Mouse (Mus musculus) left cerebral cortex, adult 8-10 months (tissue): ENCODE results near the gene Entpd2. TPM values are rescaled to one million over a fixed set of nuclear protein-coding genes. Genes with fewer than 3 reads are reported as not detected.
A peak's percentile ranks its signal among the peaks of the same experiment; 100 is the strongest.

Experiments
- DNase-seq, 2 experiments: peaks; one replicate each; pipeline ENCODE4 v3.0.0; 2022; ENCODE audit warnings: low spot score in 2 of 2
- total RNA-seq, 4 experiments: library from RNA; stranded (reverse); gene quantifications; 2 replicates each; pipeline ENCODE4 v1.2.4; 2022

Gene Entpd2
- total RNA-seq = 10 to 100 TPM; 13.1 to 17.5 (median 16.2) TPM

- no peak for DNase-seq
Measured at GRCm38 (mm10) chr2:25395721-25396596, at the start of gene Entpd2. Gene Entpd2 (plus strand): TSS chr2:25395874.

- no peak for DNase-seq
Measured at GRCm38 (mm10) chr2:25348162-25348561, 47.5 kb upstream of the Entpd2 start.

- DNase-seq = no peak
Measured at GRCm38 (mm10) chr2:25349499-25349898, 46.2 kb upstream of the Entpd2 start.

- DNase-seq = no peak
Measured at GRCm38 (mm10) chr2:25350701-25351100, 45.0 kb upstream of the Entpd2 start.

GRCm38 (mm10) chr2:25354211-25354610, 41.5 kb upstream of the Entpd2 start:
- DNase-seq = no peak

GRCm38 (mm10) chr2:25355419-25356066, 40.1 kb upstream of the Entpd2 start:
- DNase-seq = no peak

- DNase-seq = peak; percentile 66 to 82
Measured at GRCm38 (mm10) chr2:25356208-25357079, 39.2 kb upstream of the Entpd2 start, which contains the start of gene Dpp7. Gene Dpp7 (minus strand): TSS chr2:25356359.

- no peak for DNase-seq
Measured at GRCm38 (mm10) chr2:25359848-25360247, 35.8 kb upstream of the Entpd2 start.

GRCm38 (mm10) chr2:25363478-25364178, 32.0 kb upstream of the Entpd2 start:
- no peak for DNase-seq

GRCm38 (mm10) chr2:25364313-25364712, 31.4 kb upstream of the Entpd2 start:
- no peak for DNase-seq

GRCm38 (mm10) chr2:25364761-25365090, 30.9 kb upstream of the Entpd2 start:
- no peak for DNase-seq

GRCm38 (mm10) chr2:25365091-25365761, 30.4 kb upstream of the Entpd2 start, which contains the start of gene Uap1l1:
Gene Uap1l1 (minus strand): TSS chr2:25365682.
- DNase-seq = peak in 1 of 2 experiments; percentile 65

- no peak for DNase-seq
Measured at GRCm38 (mm10) chr2:25369996-25370395, 25.7 kb upstream of the Entpd2 start.

- peak; percentile 73 to 86 for DNase-seq
Measured at GRCm38 (mm10) chr2:25371764-25372643, 23.7 kb upstream of the Entpd2 start, which contains the start of gene Sapcd2. Gene Sapcd2 (plus strand): TSS chr2:25372321.

- DNase-seq = no peak
Measured at GRCm38 (mm10) chr2:25372644-25373391, 22.9 kb upstream of the Entpd2 start.

GRCm38 (mm10) chr2:25373431-25373830, 22.2 kb upstream of the Entpd2 start:
- no peak for DNase-seq

- DNase-seq = no peak
Measured at GRCm38 (mm10) chr2:25376589-25376988, 19.1 kb upstream of the Entpd2 start.

- DNase-seq = no peak
Measured at GRCm38 (mm10) chr2:25384492-25384891, 11.2 kb upstream of the Entpd2 start.

- no peak for DNase-seq
Measured at GRCm38 (mm10) chr2:25391266-25391665, 4.4 kb upstream of the Entpd2 start.
